Mouse (Mus musculus) thymus, postnatal 25 days (tissue): Measurements from ENCODE around the gene Amotl1.
"Not testable (repeated sequence)": the region's sequence is repeated elsewhere in the genome, so short reads cannot be mapped to it uniquely, and the experiment has no call there.

Experiments
- DNase-seq: peaks from one replicate; pipeline ENCODE4 v3.0.0; 2022

The Amotl1 gene

GRCm38 (mm10) chr9:14644956-14645355, at the start of gene Amotl1:
Amotl1 (minus strand) TSS chr9:14645056.
- no peak for DNase-seq

GRCm38 (mm10) chr9:14689376-14690108, 44.7 kb upstream of the Amotl1 start:
- DNase-seq: no peak

- no peak for DNase-seq
Measured at GRCm38 (mm10) chr9:14684363-14684762, 39.5 kb upstream of the Amotl1 start.

GRCm38 (mm10) chr9:14682741-14683140, 37.9 kb upstream of the Amotl1 start:
- no peak for DNase-seq

- no peak for DNase-seq
Measured at GRCm38 (mm10) chr9:14680584-14680983, 35.7 kb upstream of the Amotl1 start.

GRCm38 (mm10) chr9:14675707-14676691, 31.1 kb upstream of the Amotl1 start:
- no peak for DNase-seq

GRCm38 (mm10) chr9:14674506-14674905, 29.6 kb upstream of the Amotl1 start:
- DNase-seq: no peak

GRCm38 (mm10) chr9:14673109-14673508, 28.3 kb upstream of the Amotl1 start:
- DNase-seq: no peak

GRCm38 (mm10) chr9:14671965-14672364, 27.1 kb upstream of the Amotl1 start:
- not testable (repeated sequence) for DNase-seq

- DNase-seq: no peak
Measured at GRCm38 (mm10) chr9:14668382-14668781, 23.5 kb upstream of the Amotl1 start.

GRCm38 (mm10) chr9:14666071-14666470, 21.2 kb upstream of the Amotl1 start:
- DNase-seq: no peak

GRCm38 (mm10) chr9:14663591-14663990, 18.7 kb upstream of the Amotl1 start:
- DNase-seq: no peak

- DNase-seq: no peak
Measured at GRCm38 (mm10) chr9:14662876-14663275, 18.0 kb upstream of the Amotl1 start.

- DNase-seq: no peak
Measured at GRCm38 (mm10) chr9:14662138-14662537, 17.3 kb upstream of the Amotl1 start.

- DNase-seq: no peak
Measured at GRCm38 (mm10) chr9:14657926-14658325, 13.1 kb upstream of the Amotl1 start.

- DNase-seq: no peak
Measured at GRCm38 (mm10) chr9:14654010-14654409, 9.2 kb upstream of the Amotl1 start.

- no peak for DNase-seq
Measured at GRCm38 (mm10) chr9:14652761-14653160, 7.9 kb upstream of the Amotl1 start.

- no peak for DNase-seq
Measured at GRCm38 (mm10) chr9:14647849-14648248, 3.0 kb upstream of the Amotl1 start.

- DNase-seq: no peak
Measured at GRCm38 (mm10) chr9:14646641-14647040, 1.8 kb upstream of the Amotl1 start.

- DNase-seq: no peak
Measured at GRCm38 (mm10) chr9:14646061-14646460, 1.2 kb upstream of the Amotl1 start.

GRCm38 (mm10) chr9:14643328-14643727, 1.5 kb downstream of the Amotl1 start:
- DNase-seq: no peak

- no peak for DNase-seq
Measured at GRCm38 (mm10) chr9:14642251-14643021, 2.4 kb downstream of the Amotl1 start.
